Mouse (Mus musculus) brain, embryonic 14.5 days (tissue): ENCODE data around the gene Tnfrsf11a. TPM values are rescaled to one million over a fixed set of nuclear protein-coding genes. Genes with fewer than 3 reads are reported as not detected.

Experiments used
- DNase-seq: peaks from one replicate; pipeline ENCODE4 v3.0.0-alpha.2; 2011; ENCODE audit warnings: low read depth
- CTCF ChIP-seq: fragments of 200-500 bp; IDR thresholded peaks from 2 replicates; pipeline ENCODE4 v1.5.1; 2012; ENCODE audit warnings: inconsistent platforms, mild to moderate bottlenecking, moderate library complexity, borderline replicate concordance; ENCODE audit not compliant: insufficient read depth, insufficient read length; ENCODE audit errors: extremely low read depth
- POLR2A ChIP-seq: fragments of 200-500 bp; IDR thresholded peaks from 2 replicates; pipeline ENCODE4 v1.6.1; 2012; ENCODE audit warnings: mild to moderate bottlenecking, inconsistent platforms, borderline replicate concordance; ENCODE audit not compliant: poor library complexity, insufficient read depth, insufficient read length, severe bottlenecking; ENCODE audit errors: extremely low read depth
- polyA plus RNA-seq: library from polyadenylated mRNA; depleted of rRNA; stranded (reverse); fragments of >200 nt; gene quantifications from 2 replicates; pipeline ENCODE4 v1.2.3, GENCODE M21; 2012; rRNA removed

Gene Tnfrsf11a
- polyA plus RNA-seq, 1 experiment: 1.3 TPM

DNA sequence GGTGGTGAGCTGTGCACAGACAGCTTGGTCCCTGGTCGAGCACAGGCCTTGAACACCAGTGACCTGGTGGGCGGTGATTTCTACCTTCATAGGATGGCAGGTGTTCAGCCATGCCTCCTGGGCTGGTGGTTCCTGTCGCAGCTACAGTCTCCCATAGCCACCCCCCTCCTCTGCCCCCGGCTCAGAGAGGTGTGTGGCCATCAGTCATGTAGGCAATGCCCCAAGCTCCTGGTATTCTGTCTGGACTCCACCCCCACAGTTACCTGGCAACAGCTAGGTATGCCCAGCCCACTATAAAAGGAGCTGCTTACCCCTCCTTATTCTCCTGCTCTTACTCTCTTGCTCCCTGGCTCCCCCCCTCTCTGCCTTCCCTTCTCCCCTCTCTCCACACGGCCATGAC lies 105.8 kb downstream of the Tnfrsf11a start:
- no peak for TF ChIP-seq CTCF
- no peak for TF ChIP-seq POLR2A
- DNase-seq: no peak

DNA sequence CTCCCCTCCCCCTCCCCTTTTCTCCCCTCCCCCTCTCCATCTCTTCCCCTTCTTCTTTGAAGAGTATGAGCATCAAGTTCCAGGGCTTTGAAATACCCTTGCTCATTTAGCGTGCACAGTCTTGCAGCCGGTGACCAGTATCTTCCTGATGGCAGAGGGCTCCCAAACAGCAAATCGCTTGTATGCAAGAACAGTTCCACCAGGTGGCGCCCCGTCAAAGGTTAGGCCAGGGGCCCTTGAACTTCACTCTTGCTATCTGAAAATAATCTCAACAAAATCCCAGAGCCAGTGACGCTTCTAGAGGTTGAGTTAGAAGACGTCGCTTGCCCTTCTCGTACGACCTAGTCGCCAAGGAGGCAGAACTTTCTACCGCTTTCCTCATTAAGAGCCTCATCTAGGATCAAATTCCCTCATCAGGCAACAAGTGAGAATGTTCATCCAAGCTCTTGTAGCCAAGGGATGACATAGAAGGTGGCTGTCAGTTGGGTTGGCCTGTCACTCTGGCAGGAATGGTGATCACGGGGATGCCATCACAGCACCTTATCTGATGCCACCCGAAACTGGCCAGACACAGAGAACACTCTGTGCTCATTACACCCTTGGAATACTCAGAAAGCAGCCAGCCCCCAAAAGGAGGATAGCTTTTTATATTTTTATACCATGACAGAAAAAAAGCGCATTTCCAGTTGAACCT lies 110.7 kb downstream of the Tnfrsf11a start:
- DNase-seq: peak; percentile 82
- TF ChIP-seq POLR2A: no peak
- TF ChIP-seq CTCF: peak; percentile 68

DNA sequence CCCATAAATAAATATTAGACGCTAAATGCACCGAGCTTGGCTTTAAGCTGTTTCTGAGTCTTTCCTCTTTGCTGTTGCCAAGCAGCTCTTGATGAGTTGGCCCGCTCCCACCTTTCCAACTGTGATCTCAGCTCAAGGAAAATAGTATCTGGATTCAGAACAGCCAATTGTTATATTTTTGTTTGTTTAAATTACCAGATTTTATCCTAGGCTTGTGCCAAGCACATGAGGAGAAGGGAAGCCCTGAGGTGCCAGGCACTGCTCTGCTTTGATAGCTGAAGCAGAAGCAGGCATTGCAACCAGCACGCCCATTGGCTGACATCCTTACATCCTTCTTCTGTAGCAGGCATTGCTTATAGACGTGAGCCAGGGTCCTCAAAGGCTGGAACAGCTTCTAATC lies 114.5 kb downstream of the Tnfrsf11a start:
- TF ChIP-seq POLR2A (no peak), CTCF (no peak)
- DNase-seq: peak; percentile 56

Other genes with a start within 250 kb of the Tnfrsf11a start
- gene Pign, start 117.0 kb upstream of the Tnfrsf11a start, polyA plus RNA-seq: 15.0 and 21.5 TPM in 2 replicates
- gene Relch, start 116.9 kb upstream of the Tnfrsf11a start, polyA plus RNA-seq: 43.6 and 49.1 TPM in 2 replicates
- gene Zcchc2, start 209.7 kb downstream of the Tnfrsf11a start, polyA plus RNA-seq: 12.5 and 15.6 TPM in 2 replicates